ENCODE assay signal across 14 mouse cellular contexts in genomic region chr1:187821368-187821811, GRCm38 (mm10).
A peak's percentile ranks its signal among the peaks of the same experiment; 100 is the strongest.
DNase-seq lines count a peak whose midpoint lies in the region; ATAC-seq and TF ChIP-seq lines count a peak whose summit lies in the region.
"Had no signal": no experiment of that assay in that cellular context is flagged by ENCODE, and none has a peak within 500 bp of the region (broad histone marks: within the 10 kb centered on the region; RNA-seq: fewer than 3 reads in every experiment).

No protein-coding gene starts in this region.

- ATAC-seq in embryonic facial prominence, embryonic 11.5 days (replicated peaks; ENCODE audit: insufficient number of reproducible peaks, low FRiP score, low TSS enrichment, low read depth), result 0 out of 2 replicates have a peak, but pooled peaks have one; percentile 48
- ATAC-seq in limb, embryonic 14.5 days (ENCODE audit: low FRiP score, low read depth), result peak; percentile 37; the same call in 1 of the 2 replicates

- WGBS in embryonic facial prominence, embryonic 11.5 days, result 82% methylated on average over 13 of the region's 13 CpGs
- 85% methylated on average over 13 of the region's 13 CpGs for WGBS in embryonic facial prominence, embryonic 10.5 days
- 41% methylated on average over 13 of the region's 13 CpGs for WGBS in limb, embryonic 14.5 days

- H3K4me3 ChIP-seq in embryonic facial prominence, embryonic 11.5 days (ENCODE audit: low read depth, low read length), result no peak overlapping the region
- no peak overlapping the region for H3K4me3 ChIP-seq in embryonic facial prominence, embryonic 10.5 days
- no peak overlapping the region for H3K4me3 ChIP-seq in limb, embryonic 14.5 days (replicated peaks; ENCODE audit: low read length)
- H3K4me3 ChIP-seq: erythroblast, embryonic 14.5 days; layer of hippocampus, adult 2 months; liver, embryonic 15.5 days had no signal

- no peaks in the 10 kb centered on the region for H3K4me1 ChIP-seq in embryonic facial prominence, embryonic 11.5 days (ENCODE audit: control insufficient read depth, insufficient read depth, low read length)
- H3K4me1 ChIP-seq in embryonic facial prominence, embryonic 10.5 days, result peaks cover 10% of the 10 kb centered on the region; the same call in 1 of the 2 replicates
- no peaks in the 10 kb centered on the region for H3K4me1 ChIP-seq in limb, embryonic 14.5 days (ENCODE audit: control insufficient read depth, insufficient read depth, low read length)

- no peaks in the 10 kb centered on the region for H3K27me3 ChIP-seq in embryonic facial prominence, embryonic 11.5 days (ENCODE audit: control insufficient read depth, insufficient read depth, low read length)
- no peaks in the 10 kb centered on the region for H3K27me3 ChIP-seq in embryonic facial prominence, embryonic 10.5 days (replicated peaks; ENCODE audit: low read depth, poor library complexity, severe bottlenecking)
- no peaks in the 10 kb centered on the region for H3K27me3 ChIP-seq in limb, embryonic 14.5 days (ENCODE audit: control insufficient read depth, insufficient read depth, low read length)
- H3K27me3 ChIP-seq: liver, embryonic 15.5 days had no signal

- H3K9me3 ChIP-seq in embryonic facial prominence, embryonic 11.5 days (replicated peaks; ENCODE audit: control insufficient read depth, low read length), result no peaks in the 10 kb centered on the region
- H3K9me3 ChIP-seq in embryonic facial prominence, embryonic 10.5 days, result no peaks in the 10 kb centered on the region
- no peaks in the 10 kb centered on the region for H3K9me3 ChIP-seq in limb, embryonic 14.5 days (ENCODE audit: control insufficient read depth, low read length)
- H3K9me3 ChIP-seq: liver, embryonic 15.5 days had no signal

- no peak overlapping the region for H3K4me2 ChIP-seq in embryonic facial prominence, embryonic 11.5 days (ENCODE audit: low read depth, low read length)
- H3K4me2 ChIP-seq in limb, embryonic 14.5 days (replicated peaks; ENCODE audit: low read depth, low read length, severe bottlenecking), result no peak overlapping the region
- H3K4me2 ChIP-seq: liver, embryonic 15.5 days had no signal

- intact Hi-C loops in left cerebral cortex, postnatal 25 days (cut with DNase I), result no loop called here

- no peak for DNase-seq in embryonic facial prominence, embryonic 11.5 days (ENCODE audit: low spot score)
- DNase-seq in embryonic facial prominence, embryonic 10.5 days (ENCODE audit: low spot score), result no peak
- DNase-seq in brain, adult 2 months (ENCODE audit: low read depth, low spot score), result peak; percentile 21
- DNase-seq in kidney, adult 9 months, result peak; percentile 87
- DNase-seq in limb, embryonic 14.5 days (ENCODE audit: low spot score), result no peak
- DNase-seq in left cerebral cortex, postnatal 25 days (ENCODE audit: low spot score in 2 of 2), result no peak
- no peak for DNase-seq in urinary bladder, postnatal 25 days (ENCODE audit: low spot score)
- DNase-seq in layer of hippocampus, adult 18-20 months (ENCODE audit: low spot score in 2 of 2), result no peak
- DNase-seq: adrenal gland, adult 8-10 months; heart, postnatal 10 days; lung, postnatal 36 days had no signal

- H3K9ac ChIP-seq in embryonic facial prominence, embryonic 11.5 days (replicated peaks; ENCODE audit: low read length), result no peak overlapping the region
- no peak overlapping the region for H3K9ac ChIP-seq in limb, embryonic 14.5 days (ENCODE audit: low read depth, low read length, severe bottlenecking)
- H3K9ac ChIP-seq: liver, embryonic 15.5 days had no signal

- no peak for TF ChIP-seq POLR2A in limb, embryonic 14.5 days (IDR thresholded peaks at IDR 0.05; ENCODE audit: borderline replicate concordance, extremely low read depth, insufficient read depth, insufficient read length)

- H3K36me3 ChIP-seq in embryonic facial prominence, embryonic 11.5 days (replicated peaks; ENCODE audit: control insufficient read depth, insufficient read depth, low read depth, low read length), result no peaks in the 10 kb centered on the region
- no peaks in the 10 kb centered on the region for H3K36me3 ChIP-seq in embryonic facial prominence, embryonic 10.5 days (replicated peaks)
- H3K36me3 ChIP-seq in limb, embryonic 14.5 days (ENCODE audit: control insufficient read depth, insufficient read depth, low read length), result no peaks in the 10 kb centered on the region
- H3K36me3 ChIP-seq: liver, embryonic 15.5 days had no signal

- no peak overlapping the region for H3K27ac ChIP-seq in embryonic facial prominence, embryonic 11.5 days (replicated peaks; ENCODE audit: low read depth, low read length)
- no peak overlapping the region for H3K27ac ChIP-seq in embryonic facial prominence, embryonic 10.5 days (replicated peaks)
- no peak overlapping the region for H3K27ac ChIP-seq in limb, embryonic 14.5 days (replicated peaks; ENCODE audit: low read depth, low read length)
- H3K27ac ChIP-seq: layer of hippocampus, adult 2 months; liver, embryonic 15.5 days had no signal

Comparison
In these comparisons a context has a peak if more than half of its experiments do, and no peak if none do; other contexts are left out.
1. DNase-seq: peak in brain, adult 2 months (single experiment) and kidney, adult 9 months (single experiment); none in embryonic facial prominence, embryonic 11.5 days (single experiment), embryonic facial prominence, embryonic 10.5 days (single experiment), limb, embryonic 14.5 days (single experiment), left cerebral cortex, postnatal 25 days (0 of 2), urinary bladder, postnatal 25 days (single experiment) and layer of hippocampus, adult 18-20 months (0 of 2).